Mouse (Mus musculus) brown adipose tissue, adult 24 weeks (tissue): ENCODE data around the gene Rtn1. TPM values are rescaled to one million over a fixed set of nuclear protein-coding genes. Genes with fewer than 3 reads are reported as not detected.
"Not testable (repeated sequence)": the region's sequence is repeated elsewhere in the genome, so short reads cannot be mapped to it uniquely, and the experiment has no call there.

ENCODE experiments used
- H3K27ac ChIP-seq: fragments of 200-500 bp; replicated peaks from 2 replicates; pipeline ENCODE4 v1.5.1; 2012; ENCODE audit warnings: low read depth, mild to moderate bottlenecking, low read length
- H3K4me1 ChIP-seq: fragments of 200-500 bp; 2 replicates; pipeline ENCODE4 v1.6.1; 2012; ENCODE audit warnings: low read length, mixed read lengths; ENCODE audit not compliant: control insufficient read depth, insufficient read depth, insufficient read length
- H3K4me3 ChIP-seq: fragments of 200-500 bp; 2 replicates; pipeline ENCODE4 v1.5.1; 2012; ENCODE audit warnings: low read depth, mild to moderate bottlenecking, low read length, moderate library complexity; ENCODE audit not compliant: insufficient read depth
- polyA plus RNA-seq: library from polyadenylated mRNA; stranded (reverse); fragments of >200 nt; gene quantifications from 2 replicates; pipeline ENCODE4 v1.2.4, GENCODE M21; 2012; ENCODE audit not compliant: missing spikeins, insufficient read depth, insufficient read length

Rtn1 gene
- polyA plus RNA-seq, 1 experiment = 1.5 TPM

DNA sequence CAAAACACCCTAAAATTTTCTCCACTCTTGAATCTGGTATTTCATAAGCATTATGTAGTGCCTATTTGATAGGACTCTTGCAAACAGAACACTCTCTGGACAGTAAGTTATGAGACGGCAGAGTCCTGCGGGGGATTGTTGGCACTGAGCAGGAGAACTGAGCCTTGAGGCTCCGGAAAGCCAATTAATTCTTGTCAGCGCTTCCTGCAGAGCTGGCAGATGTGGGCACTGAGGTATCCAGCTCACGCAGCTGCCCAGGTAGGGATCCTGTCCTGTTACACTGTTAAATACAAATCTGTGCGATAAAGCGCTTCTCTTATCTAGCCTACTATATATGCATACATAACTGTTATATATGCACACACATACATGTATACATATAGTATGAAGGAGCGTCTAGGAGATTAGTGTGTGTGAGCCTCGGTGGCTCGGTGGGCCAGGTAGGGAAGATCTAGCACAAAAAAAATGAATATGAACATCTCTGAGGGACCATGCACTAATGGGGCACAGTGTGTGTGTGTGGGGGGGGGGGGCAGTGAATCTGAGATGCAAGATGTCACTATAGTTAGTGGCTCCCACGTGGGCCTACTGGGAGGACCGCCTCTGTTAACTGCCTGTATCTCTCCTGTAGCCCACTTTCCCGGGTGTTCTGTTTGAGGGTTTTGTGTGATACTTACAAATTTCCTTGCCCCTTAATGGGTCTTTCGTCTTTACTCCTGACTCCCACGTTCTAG lies 93.0 kb downstream of the Rtn1 start:
- Histone ChIP-seq H3K4me1 (no peaks in the 10 kb centered on the region), H3K4me3 (no peak overlapping the region), H3K27ac (no peak overlapping the region)

DNA sequence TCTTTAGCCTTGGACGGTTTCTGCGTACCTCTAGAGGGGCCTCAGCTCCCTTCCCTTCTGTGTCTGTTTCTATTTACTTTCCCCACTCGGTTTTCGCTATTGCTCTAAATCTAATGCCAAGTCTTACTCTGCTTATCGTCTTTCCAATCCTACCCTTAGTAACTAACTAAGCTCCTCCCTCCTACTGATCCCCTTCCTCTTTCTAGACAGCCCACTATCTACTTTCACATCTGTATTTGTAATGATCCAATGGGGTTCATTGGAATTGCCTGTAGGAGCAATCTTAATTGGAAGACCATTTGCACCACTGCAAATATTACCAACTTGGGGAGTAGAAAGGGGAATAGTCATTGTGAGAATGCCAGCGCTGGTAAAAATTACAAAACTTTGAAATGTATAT lies 98.0 kb downstream of the Rtn1 start:
- H3K4me3 ChIP-seq = no peak overlapping the region
- no peak overlapping the region for H3K27ac ChIP-seq
- no peaks in the 10 kb centered on the region for H3K4me1 ChIP-seq

DNA sequence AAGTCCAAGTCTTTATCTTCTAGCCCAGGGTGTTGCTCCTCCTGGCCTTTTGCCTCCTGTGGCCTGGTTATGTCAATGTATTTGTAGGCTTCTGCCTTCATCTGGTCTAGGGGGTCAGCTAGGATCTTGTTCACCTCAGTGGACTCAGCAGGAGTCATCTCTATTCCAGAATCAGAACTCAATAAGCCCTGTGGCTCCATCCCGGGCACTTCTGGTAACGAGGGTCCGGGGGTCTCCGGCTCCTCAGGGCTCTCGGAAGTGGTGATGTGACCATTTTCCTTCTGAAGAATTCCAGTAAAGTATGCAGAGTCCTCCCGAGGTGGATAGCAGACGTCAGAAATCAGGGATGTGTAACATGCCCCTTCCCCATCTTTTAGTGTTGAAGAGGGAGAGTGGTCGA lies 100.3 kb downstream of the Rtn1 start:
- Histone ChIP-seq H3K4me3 (no peak overlapping the region), H3K4me1 (no peaks in the 10 kb centered on the region), H3K27ac (no peak overlapping the region)

- no peak overlapping the region for H3K4me3 ChIP-seq
- H3K4me1 ChIP-seq = no peaks in the 10 kb centered on the region
- no peak overlapping the region for H3K27ac ChIP-seq
Observed at GRCm38 (mm10) chr12:72306281-72306680, 102.6 kb downstream of the Rtn1 start.

- H3K27ac ChIP-seq = no peak overlapping the region
- no peak overlapping the region for H3K4me3 ChIP-seq
- no peaks in the 10 kb centered on the region for H3K4me1 ChIP-seq
Observed at GRCm38 (mm10) chr12:72305421-72305820, 103.4 kb downstream of the Rtn1 start.

DNA sequence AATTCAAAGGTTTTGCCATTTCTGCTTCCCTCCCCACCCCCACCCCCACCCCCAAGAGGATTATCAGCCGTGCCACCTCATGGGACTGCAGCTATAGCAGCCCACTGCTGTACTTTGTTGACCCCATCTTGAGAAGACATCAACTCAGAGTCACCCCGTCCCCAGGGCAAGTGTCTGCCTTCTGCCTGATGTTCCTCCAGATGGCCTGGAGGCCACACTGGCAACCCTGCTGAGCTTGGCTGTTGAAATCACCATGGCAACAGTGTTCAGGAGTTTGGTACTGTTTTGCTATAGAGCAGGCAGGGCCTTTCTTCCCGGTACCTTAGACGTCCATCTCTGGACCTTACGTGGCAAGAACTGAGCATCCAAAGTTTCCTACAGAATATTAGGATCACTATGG lies 103.9 kb downstream of the Rtn1 start:
- Histone ChIP-seq H3K4me3 (no peak overlapping the region), H3K4me1 (no peaks in the 10 kb centered on the region), H3K27ac (no peak overlapping the region)

DNA sequence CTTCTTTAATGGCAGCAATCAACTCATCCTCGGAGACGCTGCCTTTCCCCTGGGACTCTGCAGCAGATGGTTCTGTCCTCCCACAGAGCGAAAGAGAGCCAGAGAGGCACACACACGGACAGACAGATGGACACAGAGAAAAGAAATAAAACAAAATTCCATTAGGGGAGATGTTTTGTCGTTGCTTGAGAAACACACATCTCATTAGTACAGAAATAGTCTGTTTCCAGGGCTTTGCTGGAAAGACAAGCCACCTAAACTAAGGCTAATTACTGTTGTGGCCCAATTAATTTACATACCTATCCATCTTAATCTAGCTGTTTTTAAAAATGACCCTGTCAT lies 104.5 kb downstream of the Rtn1 start:
- Histone ChIP-seq H3K4me1 (no peaks in the 10 kb centered on the region), H3K4me3 (no peak overlapping the region), H3K27ac (no peak overlapping the region)

- Histone ChIP-seq H3K27ac (no peak overlapping the region), H3K4me1 (no peaks in the 10 kb centered on the region), H3K4me3 (no peak overlapping the region)
Observed at GRCm38 (mm10) chr12:72303624-72304346, 105.1 kb downstream of the Rtn1 start.

DNA sequence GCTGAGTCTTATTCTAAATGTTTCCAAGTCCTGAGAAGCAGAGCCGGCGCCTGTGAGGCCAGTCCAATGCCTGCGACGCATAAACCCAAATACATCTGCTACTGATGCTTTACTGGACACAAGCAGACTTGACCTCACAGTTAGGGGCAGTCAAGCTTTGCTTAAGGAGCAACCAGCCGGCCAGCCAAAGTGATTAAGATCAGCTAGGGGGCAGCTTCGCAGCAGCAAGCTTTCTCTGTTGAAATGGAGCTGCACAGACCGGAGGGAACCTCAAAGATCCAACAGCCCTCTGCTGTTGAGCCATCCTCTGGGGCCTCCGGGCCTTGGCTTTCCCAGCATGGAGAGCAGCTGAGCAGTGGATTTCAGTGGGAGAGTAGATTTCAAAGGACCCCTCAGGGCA lies 107.4 kb downstream of the Rtn1 start:
- Histone ChIP-seq H3K4me3 (no peak overlapping the region), H3K27ac (no peak overlapping the region), H3K4me1 (no peaks in the 10 kb centered on the region)

- no peak overlapping the region for H3K4me3 ChIP-seq
- no peak overlapping the region for H3K27ac ChIP-seq
- H3K4me1 ChIP-seq = no peaks in the 10 kb centered on the region
Observed at GRCm38 (mm10) chr12:72300971-72301370, 107.9 kb downstream of the Rtn1 start.

DNA sequence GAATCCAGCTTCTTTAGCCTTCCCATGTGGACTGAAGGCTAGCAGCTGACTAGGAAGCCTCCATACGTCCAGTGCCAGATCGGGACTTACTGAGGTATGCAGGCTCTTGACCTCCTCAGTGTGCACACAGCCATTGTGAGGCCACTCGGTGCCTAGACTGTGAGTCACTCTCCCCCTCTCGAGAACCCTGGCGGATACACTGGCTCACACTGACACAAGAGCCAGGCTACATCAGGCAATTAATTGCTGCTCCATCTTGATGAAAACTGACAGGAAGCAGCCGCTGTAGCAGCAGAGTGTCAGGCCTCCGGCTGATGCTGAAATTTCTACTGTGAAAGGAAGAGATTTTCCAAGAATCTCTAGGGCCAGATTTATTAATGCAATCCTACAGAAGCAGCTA lies 110.6 kb downstream of the Rtn1 start:
- Histone ChIP-seq H3K4me3 (no peak overlapping the region), H3K4me1 (no peaks in the 10 kb centered on the region), H3K27ac (no peak overlapping the region)

- H3K4me1 ChIP-seq = no peaks in the 10 kb centered on the region
- no peak overlapping the region for H3K27ac ChIP-seq
- H3K4me3 ChIP-seq = no peak overlapping the region
Observed at GRCm38 (mm10) chr12:72296552-72296951, 112.3 kb downstream of the Rtn1 start.

- H3K27ac ChIP-seq, H3K4me1 ChIP-seq: not testable (repeated sequence)
Observed at GRCm38 (mm10) chr12:72293185-72293584, 115.7 kb downstream of the Rtn1 start.

DNA sequence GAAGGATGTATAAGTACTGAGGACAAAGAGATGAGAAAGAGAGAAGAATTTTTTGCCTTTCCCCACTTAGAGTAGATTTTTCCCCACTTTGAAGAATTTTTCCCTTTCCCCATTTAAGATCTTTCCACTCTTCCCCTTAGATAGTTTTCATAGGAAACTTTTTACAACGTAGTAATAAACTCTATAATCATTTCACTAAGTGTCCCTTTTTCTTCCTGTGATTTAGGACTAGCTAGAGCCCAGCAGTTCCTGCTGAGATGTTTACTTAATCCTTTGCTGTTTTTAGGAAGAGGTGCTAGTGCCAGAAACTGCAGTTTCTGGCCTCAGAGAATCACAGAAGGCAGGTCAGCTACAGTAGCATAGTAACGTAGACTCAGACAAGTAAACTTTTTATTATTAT lies 116.3 kb downstream of the Rtn1 start:
- Histone ChIP-seq H3K4me3 (no peak overlapping the region), H3K4me1 (no peaks in the 10 kb centered on the region), H3K27ac (no peak overlapping the region)

More at GRCm38 (mm10) chr12:72293185-72293584, 115.7 kb downstream of the Rtn1 start:
- not testable (repeated sequence) for H3K4me3 ChIP-seq

- H3K4me1 ChIP-seq = no peaks in the 10 kb centered on the region
- H3K27ac ChIP-seq = no peak overlapping the region
- H3K4me3 ChIP-seq = no peak overlapping the region
Observed at GRCm38 (mm10) chr12:72291266-72291665, 117.6 kb downstream of the Rtn1 start.

GRCm38 (mm10) chr12:72288215-72288614 lies 120.6 kb downstream of the Rtn1 start:
- Histone ChIP-seq H3K4me3 (no peak overlapping the region), H3K4me1 (no peaks in the 10 kb centered on the region), H3K27ac (no peak overlapping the region)
